Mouse (Mus musculus) skeletal muscle tissue, postnatal 0 days (tissue): ENCODE measurements around the gene Thbs4. TPM values are rescaled to one million over a fixed set of nuclear protein-coding genes. Genes with fewer than 3 reads are reported as not detected.

Experiments
- polyA plus RNA-seq: library from polyadenylated mRNA; unstranded; fragments of >200 nt; fragmentation: Nextera tagmentation; extraction: Ambion mirVana; gene quantifications from 2 replicates; pipeline ENCODE4 v1.2.1, GENCODE M21; 2015

Thbs4 gene
- polyA plus RNA-seq = 31.4 and 51.9 TPM in 2 replicates

DNA sequence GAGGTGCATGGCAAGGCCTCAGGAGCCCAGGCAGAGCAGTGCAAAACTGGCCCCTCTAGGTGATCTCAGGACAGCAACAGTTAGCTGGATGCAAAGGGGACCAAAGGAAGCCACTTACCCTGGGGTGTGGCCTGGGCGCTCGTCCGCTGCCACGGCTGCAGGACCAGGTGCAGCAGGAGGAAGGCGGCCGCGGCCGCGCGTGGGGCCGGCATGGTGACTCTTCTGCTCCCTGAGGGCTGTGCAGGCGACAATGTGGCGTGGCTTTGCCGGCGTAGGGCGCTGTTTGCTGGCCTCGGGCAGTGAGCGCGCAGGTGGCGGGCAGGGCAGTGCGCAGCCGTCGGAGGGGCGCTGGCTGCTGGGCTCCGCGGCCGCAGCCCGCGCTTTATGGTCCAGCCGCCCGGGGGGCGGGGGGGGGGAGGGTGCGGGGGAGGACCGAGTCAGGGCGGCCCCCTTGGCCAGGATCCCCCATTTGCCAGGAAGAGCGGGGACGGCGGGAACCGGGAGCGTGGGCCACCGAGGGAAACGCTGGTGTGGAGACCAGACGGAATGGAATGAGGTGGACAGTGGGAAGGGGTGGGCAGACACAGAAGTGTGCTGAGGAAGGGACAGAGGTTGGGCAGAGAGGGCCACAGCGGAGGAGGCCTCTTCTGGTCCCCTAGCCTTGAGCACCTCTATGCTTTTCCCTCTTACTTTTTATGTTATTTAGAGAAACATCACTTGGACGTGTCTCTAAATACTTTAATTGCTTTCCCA, at the start of gene Thbs4:
Gene Thbs4 (minus strand): TSS at position 357 of the 753 bp plus-strand sequence.

Other genes starting within 250 kb of the Thbs4 start
- not detected in 2 replicates for gene Spz1, start 218.6 kb downstream of the Thbs4 start, polyA plus RNA-seq
- 10.0 and 11.7 TPM in 2 replicates for gene Serinc5, start 183.7 kb downstream of the Thbs4 start, polyA plus RNA-seq
- gene Mtx3, start 49.9 kb upstream of the Thbs4 start, polyA plus RNA-seq = 1.8 and 1.9 TPM in 2 replicates